Mouse (Mus musculus): ENCODE results near the gene Nfe2l2. TPM values are rescaled to one million over a fixed set of nuclear protein-coding genes. Genes with fewer than 3 reads are reported as not detected.
"Not testable (repeated sequence)": the region's sequence is repeated elsewhere in the genome, so short reads cannot be mapped to it uniquely, and the experiment has no call there.

The Nfe2l2 gene
- total and polyA plus RNA-seq, 2 experiments from 2014 or later = 8.9 to 11.3 TPM

DNA sequence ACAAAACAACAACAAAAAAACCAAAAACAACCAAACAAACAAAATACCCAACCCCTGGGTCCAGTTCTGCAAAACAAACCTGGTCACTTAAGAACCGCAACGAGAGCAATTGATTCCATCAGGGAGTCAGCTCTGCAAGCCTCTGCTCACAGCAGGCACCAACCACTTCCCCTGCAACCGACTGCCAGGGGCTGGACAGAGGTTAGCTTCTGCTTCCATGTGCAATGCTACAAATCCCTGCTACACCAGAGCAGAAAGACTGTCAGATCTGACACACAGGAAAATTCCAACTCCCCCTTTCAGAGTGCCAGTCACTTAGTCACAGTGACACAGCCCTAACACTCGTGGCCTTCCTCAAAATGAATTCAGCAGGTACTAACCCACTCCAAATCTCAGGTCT lies 6.4 kb downstream of the Nfe2l2 start:
- no peaks in the 10 kb centered on the region for H3K9me3 ChIP-seq (ENCODE audit: low read length)
- no peak overlapping the region for H3K4me3 ChIP-seq (ENCODE audit: low read depth, low read length)
- H3K4me2 ChIP-seq (ENCODE audit: low read depth, low read length, poor library complexity, severe bottlenecking) = no peak overlapping the region
- no peaks in the 10 kb centered on the region for H3K4me1 ChIP-seq (ENCODE audit: insufficient read depth, low read length)
- no peak overlapping the region for H3K27ac ChIP-seq (ENCODE audit: low read depth, low read length)
- no peaks in the 10 kb centered on the region for H3K27me3 ChIP-seq (ENCODE audit: insufficient read depth, low read length)
- DNase-seq (ENCODE audit: low spot score) = no peak
- 33% methylated on average over 4 of the region's 4 CpGs for WGBS
- no peaks in the 10 kb centered on the region for H3K36me3 ChIP-seq (ENCODE audit: insufficient read depth, low read length)
- no peak overlapping the region for H3K9ac ChIP-seq (replicated peaks; ENCODE audit: low read length, poor library complexity, severe bottlenecking)
- TF ChIP-seq CTCF (IDR thresholded peaks at IDR 0.05) = no peak
- ATAC-seq (ENCODE audit: low FRiP score) = no peak

GRCm38 (mm10) chr2:75697222-75697621 lies 7.2 kb downstream of the Nfe2l2 start:
- Histone ChIP-seq H3K9ac (replicated peaks; ENCODE audit: low read length, poor library complexity, severe bottlenecking) (no peak overlapping the region), H3K4me1 (ENCODE audit: insufficient read depth, low read length) (no peaks in the 10 kb centered on the region), H3K27ac (ENCODE audit: low read depth, low read length) (no peak overlapping the region), H3K4me2 (ENCODE audit: low read depth, low read length, poor library complexity, severe bottlenecking) (no peak overlapping the region), H3K4me3 (ENCODE audit: low read depth, low read length) (no peak overlapping the region), H3K27me3 (ENCODE audit: insufficient read depth, low read length) (no peaks in the 10 kb centered on the region), H3K9me3 (ENCODE audit: low read length) (no peaks in the 10 kb centered on the region), H3K36me3 (ENCODE audit: insufficient read depth, low read length) (no peaks in the 10 kb centered on the region)
- no peak for TF ChIP-seq CTCF (IDR thresholded peaks at IDR 0.05)
- WGBS = 91% methylated on average over 3 of the region's 3 CpGs
- DNase-seq (ENCODE audit: low spot score) = no peak
- no peak for ATAC-seq (ENCODE audit: low FRiP score)

GRCm38 (mm10) chr2:75696371-75696770 lies 8.1 kb downstream of the Nfe2l2 start:
- DNase-seq (ENCODE audit: low spot score) (no peak), ATAC-seq (ENCODE audit: low FRiP score) (no peak)
- TF ChIP-seq CTCF (IDR thresholded peaks at IDR 0.05) = no peak
- no peaks in the 10 kb centered on the region for H3K9me3 ChIP-seq (ENCODE audit: low read length)
- no peak overlapping the region for H3K27ac ChIP-seq (ENCODE audit: low read depth, low read length)
- 68% methylated on average over 5 of the region's 5 CpGs for WGBS
- H3K36me3 ChIP-seq (ENCODE audit: insufficient read depth, low read length) = no peaks in the 10 kb centered on the region
- H3K27me3 ChIP-seq (ENCODE audit: insufficient read depth, low read length) = no peaks in the 10 kb centered on the region
- no peak overlapping the region for H3K4me3 ChIP-seq (ENCODE audit: low read depth, low read length)
- H3K4me2 ChIP-seq (ENCODE audit: low read depth, low read length, poor library complexity, severe bottlenecking) = no peak overlapping the region
- no peaks in the 10 kb centered on the region for H3K4me1 ChIP-seq (ENCODE audit: insufficient read depth, low read length)
- H3K9ac ChIP-seq (replicated peaks; ENCODE audit: low read length, poor library complexity, severe bottlenecking) = no peak overlapping the region

GRCm38 (mm10) chr2:75695676-75696350 lies 8.6 kb downstream of the Nfe2l2 start:
- DNase-seq (ENCODE audit: low spot score) = no peak
- ATAC-seq (ENCODE audit: low FRiP score) = no peak
- no peak for TF ChIP-seq CTCF (IDR thresholded peaks at IDR 0.05)
- H3K9ac ChIP-seq (replicated peaks; ENCODE audit: low read length, poor library complexity, severe bottlenecking) = no peak overlapping the region
- H3K27ac ChIP-seq (ENCODE audit: low read depth, low read length) = no peak overlapping the region
- H3K4me1 ChIP-seq (ENCODE audit: insufficient read depth, low read length) = no peaks in the 10 kb centered on the region
- no peak overlapping the region for H3K4me3 ChIP-seq (ENCODE audit: low read depth, low read length)
- no peak overlapping the region for H3K4me2 ChIP-seq (ENCODE audit: low read depth, low read length, poor library complexity, severe bottlenecking)
- 64% methylated on average over 9 of the region's 9 CpGs for WGBS
- H3K36me3 ChIP-seq (ENCODE audit: insufficient read depth, low read length) = no peaks in the 10 kb centered on the region
- no peaks in the 10 kb centered on the region for H3K9me3 ChIP-seq (ENCODE audit: low read length)
- H3K27me3 ChIP-seq (ENCODE audit: insufficient read depth, low read length) = no peaks in the 10 kb centered on the region

- H3K4me1 ChIP-seq (ENCODE audit: insufficient read depth, low read length); H3K4me3 ChIP-seq (ENCODE audit: low read depth, low read length); H3K9me3 ChIP-seq (ENCODE audit: low read length); H3K27ac ChIP-seq (ENCODE audit: low read depth, low read length); H3K36me3 ChIP-seq (ENCODE audit: insufficient read depth, low read length); H3K9ac ChIP-seq (replicated peaks; ENCODE audit: low read length, poor library complexity, severe bottlenecking); H3K27me3 ChIP-seq (ENCODE audit: insufficient read depth, low read length); ATAC-seq (ENCODE audit: low FRiP score); H3K4me2 ChIP-seq (ENCODE audit: low read depth, low read length, poor library complexity, severe bottlenecking); DNase-seq (ENCODE audit: low spot score): not testable (repeated sequence)
- 100% methylated on average over 3 of the region's 3 CpGs for WGBS
These were observed 9.5 kb downstream of the Nfe2l2 start for GRCm38 (mm10) chr2:75694926-75695325.

DNA sequence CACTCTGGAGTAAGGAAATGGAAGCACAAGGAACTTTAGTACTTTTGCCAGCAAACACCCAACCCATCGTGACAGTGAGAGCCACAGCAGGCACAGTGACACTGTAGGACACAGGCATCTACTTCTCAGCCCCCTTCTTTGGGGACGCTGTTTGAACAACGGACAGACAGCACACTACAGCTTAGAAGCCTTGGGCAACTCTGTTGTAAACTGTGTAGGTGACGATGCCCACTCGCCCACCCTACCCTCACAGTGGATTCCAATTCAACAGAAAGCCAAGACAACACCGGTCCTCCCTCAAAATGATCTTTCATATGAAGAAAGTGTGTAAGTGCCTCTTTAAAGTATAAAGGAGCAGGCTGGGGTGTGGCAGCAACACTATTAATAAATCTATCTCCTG lies 12.1 kb downstream of the Nfe2l2 start:
- no peaks in the 10 kb centered on the region for H3K27me3 ChIP-seq (ENCODE audit: insufficient read depth, low read length)
- no peak overlapping the region for H3K27ac ChIP-seq (ENCODE audit: low read depth, low read length)
- no peak for ATAC-seq (ENCODE audit: low FRiP score)
- H3K36me3 ChIP-seq (ENCODE audit: insufficient read depth, low read length) = no peaks in the 10 kb centered on the region
- no peak for DNase-seq (ENCODE audit: low spot score)
- H3K4me1 ChIP-seq (ENCODE audit: insufficient read depth, low read length) = no peaks in the 10 kb centered on the region; the same call in 1 of the 2 replicates
- H3K9ac ChIP-seq (replicated peaks; ENCODE audit: low read length, poor library complexity, severe bottlenecking) = no peak overlapping the region
- H3K4me3 ChIP-seq (ENCODE audit: low read depth, low read length) = no peak overlapping the region
- H3K9me3 ChIP-seq (ENCODE audit: low read length) = no peaks in the 10 kb centered on the region
- H3K4me2 ChIP-seq (ENCODE audit: low read depth, low read length, poor library complexity, severe bottlenecking) = no peak overlapping the region
- WGBS = 95% methylated on average over 6 of the region's 6 CpGs
- TF ChIP-seq CTCF (IDR thresholded peaks at IDR 0.05) = no peak

Data from midbrain, postnatal 0 days (tissue).